Mouse (Mus musculus) neural tube, embryonic 14.5 days (tissue): ENCODE data around the gene Pcif1. TPM values are rescaled to one million over a fixed set of nuclear protein-coding genes. Genes with fewer than 3 reads are reported as not detected.

Experiments used
- ATAC-seq: fragments of 200-750 bp; cut with Nextera tagmentation; 2 replicates; pipeline ENCODE4 v1.8.0; 2017; ENCODE audit warnings: low read depth, mild to moderate bottlenecking, moderate TSS enrichment, moderate library complexity
- H3K27ac ChIP-seq: fragments of 300-500 bp; sonication (generic); 2 replicates; pipeline ENCODE4 v1.5.1; 2014; ENCODE audit warnings: low read depth, mild to moderate bottlenecking, control low read depth, low read length, moderate library complexity, mixed read lengths
- H3K27me3 ChIP-seq: fragments of 300-500 bp; sonication (generic); 2 replicates; pipeline ENCODE4 v1.6.1; 2014; ENCODE audit warnings: low read length; ENCODE audit not compliant: control insufficient read depth, insufficient read depth
- H3K36me3 ChIP-seq: fragments of 300-500 bp; sonication (generic); 2 replicates; pipeline ENCODE4 v1.6.1; 2014; ENCODE audit warnings: low read length, mixed read lengths; ENCODE audit not compliant: control insufficient read depth, insufficient read depth
- H3K4me1 ChIP-seq: fragments of 300-500 bp; sonication (generic); 2 replicates; pipeline ENCODE4 v1.6.1; 2014; ENCODE audit warnings: low read length; ENCODE audit not compliant: control insufficient read depth, insufficient read depth
- H3K4me2 ChIP-seq: fragments of 300-500 bp; sonication (generic); 2 replicates; pipeline ENCODE4 v1.6.1; 2014; ENCODE audit warnings: mild to moderate bottlenecking, low read depth, low read length, control low read depth
- H3K4me3 ChIP-seq: fragments of 300-500 bp; sonication (generic); 2 replicates; pipeline ENCODE4 v1.5.1; 2014; ENCODE audit warnings: low read depth, low read length, control low read depth, mixed read lengths
- H3K9ac ChIP-seq: fragments of 300-500 bp; sonication (generic); replicated peaks from 2 replicates; pipeline ENCODE4 v1.6.1; 2014; ENCODE audit warnings: low read depth, mild to moderate bottlenecking, control low read depth, low read length, mixed read lengths
- H3K9me3 ChIP-seq: fragments of 300-500 bp; sonication (generic); 2 replicates; pipeline ENCODE4 v1.6.1; 2016; ENCODE audit warnings: low read length; ENCODE audit not compliant: control insufficient read depth
- WGBS: fragments of 180-500 bp; shearing (Covaris S2); extraction: QIAGEN DNeasy Blood & Tissue Kit; methylation state at CpG from one replicate; pipeline ENCODE4 v1.1.7; 2014; 5-methylcytosine and 5-hydroxymethylcytosine counted together
- polyA plus RNA-seq: library from polyadenylated mRNA; unstranded; fragments of >200 nt; fragmentation: Nextera tagmentation; extraction: Ambion mirVana; gene quantifications from 2 replicates; pipeline ENCODE4 v1.2.1, GENCODE M21; 2014

Gene Pcif1
- polyA plus RNA-seq, 1 experiment from 2014 or later = 82.1 TPM

- Histone ChIP-seq H3K27ac (no peak overlapping the region), H3K9ac (no peak overlapping the region), H3K9me3 (no peaks in the 10 kb centered on the region), H3K4me3 (no peak overlapping the region), H3K36me3 (peaks cover 92% of the 10 kb centered on the region), H3K4me1 (no peaks in the 10 kb centered on the region), H3K27me3 (no peaks in the 10 kb centered on the region), H3K4me2 (no peak overlapping the region)
- 87% methylated on average over 12 of the region's 12 CpGs for WGBS
- no peak for ATAC-seq
Measured at GRCm38 (mm10) chr2:164888996-164889395, 9.9 kb downstream of the Pcif1 start.

GRCm38 (mm10) chr2:164889960-164890359, 10.9 kb downstream of the Pcif1 start:
- no peak overlapping the region for H3K4me2 ChIP-seq
- no peak overlapping the region for H3K27ac ChIP-seq
- H3K4me3 ChIP-seq = no peak overlapping the region
- 96% methylated on average over 2 of the region's 2 CpGs for WGBS
- H3K27me3 ChIP-seq = no peaks in the 10 kb centered on the region
- no peak overlapping the region for H3K9ac ChIP-seq
- peaks cover 91% of the 10 kb centered on the region for H3K36me3 ChIP-seq
- no peak for ATAC-seq
- no peaks in the 10 kb centered on the region for H3K9me3 ChIP-seq
- H3K4me1 ChIP-seq = no peaks in the 10 kb centered on the region

GRCm38 (mm10) chr2:164890411-164891049, 11.4 kb downstream of the Pcif1 start:
- Histone ChIP-seq H3K9me3 (no peaks in the 10 kb centered on the region), H3K4me3 (no peak overlapping the region), H3K27me3 (no peaks in the 10 kb centered on the region), H3K4me1 (no peaks in the 10 kb centered on the region), H3K4me2 (no peak overlapping the region), H3K36me3 (peaks cover 91% of the 10 kb centered on the region), H3K9ac (no peak overlapping the region), H3K27ac (no peak overlapping the region)
- WGBS = 94% methylated on average over 24 of the region's 24 CpGs
- ATAC-seq = no peak

- H3K4me1 ChIP-seq = no peaks in the 10 kb centered on the region
- H3K27ac ChIP-seq = no peak overlapping the region
- WGBS = 89% methylated on average over 13 of the region's 13 CpGs
- H3K36me3 ChIP-seq = peaks cover 91% of the 10 kb centered on the region
- no peaks in the 10 kb centered on the region for H3K27me3 ChIP-seq
- ATAC-seq = no peak
- no peak overlapping the region for H3K4me3 ChIP-seq
- no peaks in the 10 kb centered on the region for H3K9me3 ChIP-seq
- H3K9ac ChIP-seq = no peak overlapping the region
- no peak overlapping the region for H3K4me2 ChIP-seq
Measured at GRCm38 (mm10) chr2:164891056-164891834, 12.1 kb downstream of the Pcif1 start.

- no peaks in the 10 kb centered on the region for H3K27me3 ChIP-seq
- H3K9ac ChIP-seq = no peak overlapping the region
- H3K4me2 ChIP-seq = no peak overlapping the region
- H3K4me1 ChIP-seq = no peaks in the 10 kb centered on the region
- 80% methylated on average over 15 of the region's 15 CpGs for WGBS
- H3K9me3 ChIP-seq = no peaks in the 10 kb centered on the region
- peaks cover 90% of the 10 kb centered on the region for H3K36me3 ChIP-seq
- no peak for ATAC-seq
- H3K27ac ChIP-seq = no peak overlapping the region
- H3K4me3 ChIP-seq = no peak overlapping the region
Measured at GRCm38 (mm10) chr2:164891908-164892695, 13.0 kb downstream of the Pcif1 start.

GRCm38 (mm10) chr2:164892696-164893216, 13.7 kb downstream of the Pcif1 start:
- 88% methylated on average over 6 of the region's 6 CpGs for WGBS
- Histone ChIP-seq H3K4me3 (no peak overlapping the region), H3K9ac (no peak overlapping the region), H3K4me2 (no peak overlapping the region), H3K27ac (no peak overlapping the region), H3K36me3 (peaks cover 91% of the 10 kb centered on the region), H3K4me1 (no peaks in the 10 kb centered on the region), H3K27me3 (no peaks in the 10 kb centered on the region), H3K9me3 (no peaks in the 10 kb centered on the region)
- no peak for ATAC-seq

GRCm38 (mm10) chr2:164894048-164894447, 14.9 kb downstream of the Pcif1 start:
- Histone ChIP-seq H3K4me1 (no peaks in the 10 kb centered on the region), H3K36me3 (peaks cover 95% of the 10 kb centered on the region), H3K4me2 (no peak overlapping the region), H3K4me3 (no peak overlapping the region), H3K9ac (no peak overlapping the region), H3K27me3 (no peaks in the 10 kb centered on the region), H3K9me3 (no peaks in the 10 kb centered on the region), H3K27ac (no peak overlapping the region)
- no peak for ATAC-seq
- 72% methylated on average over 5 of the region's 5 CpGs for WGBS

GRCm38 (mm10) chr2:164894644-164895043, 15.5 kb downstream of the Pcif1 start:
- Histone ChIP-seq H3K4me1 (no peaks in the 10 kb centered on the region), H3K9ac (no peak overlapping the region), H3K27ac (no peak overlapping the region), H3K4me3 (no peak overlapping the region), H3K9me3 (no peaks in the 10 kb centered on the region), H3K27me3 (no peaks in the 10 kb centered on the region), H3K4me2 (no peak overlapping the region), H3K36me3 (peaks cover 96% of the 10 kb centered on the region)
- no peak for ATAC-seq
- 64% methylated on average over 1 of the region's 1 CpGs for WGBS
